ENCODE assay signal across 15 mouse cellular contexts in the genomic region with DNA sequence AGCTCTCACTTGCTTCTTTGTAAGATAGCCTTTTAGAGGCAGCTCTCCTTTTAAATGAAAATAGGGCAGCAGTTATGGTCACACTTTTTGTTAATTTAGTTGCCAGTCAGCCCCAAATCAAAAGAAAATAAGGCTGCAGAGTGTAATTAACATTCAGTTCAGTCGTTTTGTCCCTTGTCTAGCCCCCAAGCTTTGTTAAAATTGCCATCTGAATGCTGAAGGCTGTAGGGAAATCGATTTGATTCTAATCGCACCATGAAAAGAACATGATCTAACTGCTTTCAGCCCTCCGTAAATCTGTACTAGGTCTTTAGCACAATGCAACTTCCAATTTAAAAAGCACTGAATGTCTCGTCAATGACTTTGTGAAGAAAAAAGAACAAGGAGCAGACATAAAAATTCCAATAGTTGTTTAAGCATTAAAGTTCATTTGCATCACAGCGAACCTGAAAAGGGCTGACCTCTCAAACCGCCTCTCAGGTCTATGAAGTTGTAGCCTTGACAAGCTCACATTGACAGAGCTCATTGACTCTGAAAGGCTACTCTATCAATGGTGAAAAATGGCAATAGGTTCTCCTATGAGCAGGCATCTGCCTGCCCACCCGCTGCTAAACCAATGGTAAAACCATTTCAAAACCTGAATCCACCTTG. TPM values are rescaled to one million over a fixed set of nuclear protein-coding genes. Genes with fewer than 3 reads are reported as not detected.
DNase-seq lines count a peak whose midpoint lies in the region; ATAC-seq and TF ChIP-seq lines count a peak whose summit lies in the region.
"Had no signal": no experiment of that assay in that cellular context is flagged by ENCODE, and none has a peak within 500 bp of the region (broad histone marks: within the 10 kb centered on the region; RNA-seq: fewer than 3 reads in every experiment).

No protein-coding gene starts in this region.

- no peak for TF ChIP-seq POLR2A in cortical plate, adult 2 months (IDR thresholded peaks at IDR 0.05; ENCODE audit: extremely low read depth, insufficient read depth, low read length)

- peaks cover 2% of the 10 kb centered on the region; the same call in 1 of the 2 replicates for H3K36me3 ChIP-seq in ES-E14 (ENCODE audit: control insufficient read depth, insufficient read depth, low read length, poor library complexity, severe bottlenecking)
- H3K36me3 ChIP-seq in hindbrain, embryonic 10.5 days, result peaks cover 9% of the 10 kb centered on the region
- H3K36me3 ChIP-seq in midbrain, embryonic 12.5 days, result peaks cover 5% of the 10 kb centered on the region; the same call in 1 of the 2 replicates

- H3K9me3 ChIP-seq in ES-E14 (ENCODE audit: control insufficient read depth, insufficient read depth, low read depth, low read length), result no peaks in the 10 kb centered on the region
- peaks cover 5% of the 10 kb centered on the region; the same call in 1 of the 2 replicates for H3K9me3 ChIP-seq in hindbrain, embryonic 10.5 days
- H3K9me3 ChIP-seq in midbrain, embryonic 12.5 days, result 0 out of 2 replicates have a peak, but pooled peaks cover 4% of the 10 kb centered on the region
- H3K9me3 ChIP-seq: heart, embryonic 13.5 days; limb, embryonic 15.5 days had no signal

- ATAC-seq in midbrain, embryonic 12.5 days (ENCODE audit: low FRiP score, low read depth), result peak; percentile 90
- ATAC-seq: Patski had no signal

- H3K4me3 ChIP-seq in ES-E14 (ENCODE audit: insufficient read depth in 1 of 2, low read depth in 1 of 2, low read length in 2 of 2, poor library complexity in 1 of 2, severe bottlenecking in 1 of 2), result no peak overlapping the region
- H3K4me3 ChIP-seq in cortical plate, adult 2 months (ENCODE audit: insufficient read depth, low read length), result no peak overlapping the region
- no peak overlapping the region for H3K4me3 ChIP-seq in hindbrain, embryonic 10.5 days
- no peak overlapping the region for H3K4me3 ChIP-seq in midbrain, embryonic 12.5 days
- H3K4me3 ChIP-seq: heart, embryonic 13.5 days; limb, embryonic 15.5 days had no signal

- in situ Hi-C loops in ES-E14 (cut with MboI; ENCODE audit: low sequenced_read_pairs in 2 of 2, unreplicated experiment in 2 of 2), result no loop called here

- peaks cover 0 to 2% of the 10 kb centered on the region in 2 experiments; a peak in 2 of 4 replicates for H3K4me1 ChIP-seq in ES-E14 (ENCODE audit: control insufficient read depth in 2 of 2, insufficient read depth in 2 of 2, low read length in 2 of 2, poor library complexity in 1 of 2)
- peaks cover 2% of the 10 kb centered on the region for H3K4me1 ChIP-seq in cortical plate, adult 2 months (ENCODE audit: control insufficient read depth, insufficient read depth, low read length)
- H3K4me1 ChIP-seq in hindbrain, embryonic 10.5 days (replicated peaks), result peaks cover 18% of the 10 kb centered on the region
- H3K4me1 ChIP-seq in midbrain, embryonic 12.5 days, result peaks cover 18% of the 10 kb centered on the region

- H3K9ac ChIP-seq in ES-E14 (ENCODE audit: insufficient read depth, low read depth, low read length, poor library complexity, severe bottlenecking), result no peak overlapping the region
- H3K9ac ChIP-seq in midbrain, embryonic 12.5 days (replicated peaks), result no peak overlapping the region
- H3K9ac ChIP-seq: heart, embryonic 13.5 days; limb, embryonic 15.5 days had no signal

- 30% methylated on average over 8 of the region's 8 CpGs for WGBS in hindbrain, embryonic 10.5 days
- WGBS in midbrain, embryonic 12.5 days, result 15% methylated on average over 8 of the region's 8 CpGs

- no peak for TF ChIP-seq CTCF in cortical plate, adult 2 months (IDR thresholded peaks at IDR 0.05; ENCODE audit: extremely low read depth, insufficient read depth, low read length)

- H3K4me2 ChIP-seq in midbrain, embryonic 12.5 days (replicated peaks), result peak overlapping the region; percentile 4; the same call in 1 of the 2 replicates
- H3K4me2 ChIP-seq: heart, embryonic 13.5 days; limb, embryonic 15.5 days had no signal

- DNase-seq in ES-E14 (ENCODE audit: low read depth, low spot score), result peak; percentile 47
- peak; percentile 44 for DNase-seq in hindbrain, embryonic 10.5 days (ENCODE audit: low spot score)
- DNase-seq in thymus, postnatal 0 days (ENCODE audit: low spot score), result no peak
- DNase-seq in adrenal gland, adult (ENCODE audit: inconsistent age in 2 of 2, low spot score in 1 of 2), result no peak
- no peak for DNase-seq in frontal cortex, postnatal 14 days (ENCODE audit: low spot score in 2 of 2)
- DNase-seq in kidney, adult 9 months, result no peak
- DNase-seq: adrenal gland, postnatal 14 days; gastrocnemius, postnatal 14 days; lung, adult 2 months had no signal

- H3K27ac ChIP-seq in ES-E14 (ENCODE audit: insufficient read depth, low read depth, low read length, poor library complexity, severe bottlenecking), result peak overlapping the region; percentile 19; the same call in 1 of the 2 replicates
- 0 out of 2 replicates have a peak overlapping the region, but pooled peaks have one; percentile 46 for H3K27ac ChIP-seq in cortical plate, adult 2 months (ENCODE audit: insufficient read depth, low read length)
- H3K27ac ChIP-seq in hindbrain, embryonic 10.5 days, result no peak overlapping the region; the same call in 1 of the 2 replicates
- H3K27ac ChIP-seq in midbrain, embryonic 12.5 days (replicated peaks), result no peak overlapping the region; the same call in 1 of the 2 replicates
- H3K27ac ChIP-seq: heart, embryonic 13.5 days; kidney, postnatal 0 days; limb, embryonic 15.5 days had no signal

- H3K27me3 ChIP-seq in hindbrain, embryonic 10.5 days (ENCODE audit: insufficient read depth, poor library complexity, severe bottlenecking), result peaks cover 87% of the 10 kb centered on the region
- H3K27me3 ChIP-seq in midbrain, embryonic 12.5 days, result peaks cover 56% of the 10 kb centered on the region
- H3K27me3 ChIP-seq: heart, embryonic 13.5 days; limb, embryonic 15.5 days; Patski had no signal

TF ChIP-seq in ES-E14, 5 proteins besides CTCF, POLR2A, EP300 and RAD21:
- TF ChIP-seq MAFK (IDR thresholded peaks at IDR 0.05; ENCODE audit: insufficient read depth, low read depth, low read length) (no peak), HCFC1 (IDR thresholded peaks at IDR 0.05; ENCODE audit: borderline replicate concordance, insufficient read depth, low read length) (no peak), ZNF384 (IDR thresholded peaks at IDR 0.05; ENCODE audit: low read depth, low read length) (0 out of 2 replicates have a peak, but pooled peaks have one; percentile 25)

RNA-seq across cellular contexts. Expression of a gene that starts 31.7 kb away (rescaled TPM):
- total RNA-seq in ES-E14 (2012; rRNA removed), result 23.9 and 38.9 TPM in 2 replicates
- 15.0 and 15.3 TPM in 2 replicates for polyA plus RNA-seq in cortical plate, adult 2 months (2012; rRNA removed)
- polyA plus RNA-seq in hindbrain, embryonic 10.5 days (2016; fragmentation: Nextera tagmentation; extraction: Ambion mirVana), result 33.3 and 38.7 TPM in 2 replicates
- 33.3 and 44.7 TPM in 2 replicates for polyA plus RNA-seq in midbrain, embryonic 12.5 days (2016; fragmentation: Nextera tagmentation; extraction: Ambion mirVana)
- polyA plus RNA-seq in thymus, postnatal 0 days (2015; fragmentation: Nextera tagmentation; extraction: Ambion mirVana), result 62.4 and 65.0 TPM in 2 replicates

Comparison
In these comparisons a context has a peak if more than half of its experiments do, and no peak if none do; other contexts are left out.
1. DNase-seq: peak in ES-E14 (single experiment) and hindbrain, embryonic 10.5 days (single experiment); none in thymus, postnatal 0 days (single experiment), adrenal gland, adult (0 of 2), frontal cortex, postnatal 14 days (0 of 2) and kidney, adult 9 months (single experiment).
2. H3K27ac ChIP-seq: peak in ES-E14 (single experiment) and cortical plate, adult 2 months (single experiment); none in hindbrain, embryonic 10.5 days (single experiment) and midbrain, embryonic 12.5 days (single experiment).